Mouse (Mus musculus): ENCODE results near the gene Lmo3.

GRCm38 (mm10) chr6:138534879-138535278, 46.9 kb downstream of the Lmo3 start:
- TF ChIP-seq POLR2A (IDR thresholded peaks at IDR 0.05; ENCODE audit: control insufficient read depth, extremely low read depth, insufficient read depth, low read length, poor library complexity), result no peak
- TF ChIP-seq CTCF (IDR thresholded peaks at IDR 0.05; ENCODE audit: borderline replicate concordance, control insufficient read depth, extremely low read depth, insufficient read depth, low read length, poor library complexity), result no peak

Data from thymus, adult 2 months (tissue).